Mouse (Mus musculus) left cerebral cortex, adult 18-20 months (tissue): ENCODE measurements at regions not wholly inside any gene's neighbourhood (a gene's known extent, or its start where the extent isn't known, plus 50 kb on each side); places are given as distances from the start of the nearest gene placed in this dataset.

Experiments used
- DNase-seq, 2 experiments: peaks; one replicate each; pipeline ENCODE4 v3.0.0; 2021 to 2022; ENCODE audit warnings: low spot score in 2 of 2, mixed read lengths in 1 of 2

DNA sequence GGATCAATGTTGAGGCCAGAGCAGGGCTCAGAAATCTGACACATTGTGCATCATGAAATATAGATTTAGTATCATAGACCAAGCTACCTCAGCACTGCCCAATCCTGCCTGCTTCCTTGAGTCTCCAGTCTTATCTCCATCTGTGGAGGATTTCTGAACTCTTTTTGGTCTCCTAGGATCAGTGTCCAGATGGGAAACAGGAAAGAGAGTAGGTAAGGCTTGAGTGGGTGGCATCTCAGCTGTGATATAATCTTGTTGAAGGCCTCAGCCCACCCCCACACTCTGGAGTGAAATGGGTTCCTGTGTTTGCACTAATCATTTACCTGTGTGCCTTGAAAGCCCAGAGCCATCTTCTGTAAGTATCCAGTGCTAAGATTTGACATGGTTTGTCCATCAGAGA, 74.3 kb upstream of the Aff3 start:
- DNase-seq: no peak

DNA sequence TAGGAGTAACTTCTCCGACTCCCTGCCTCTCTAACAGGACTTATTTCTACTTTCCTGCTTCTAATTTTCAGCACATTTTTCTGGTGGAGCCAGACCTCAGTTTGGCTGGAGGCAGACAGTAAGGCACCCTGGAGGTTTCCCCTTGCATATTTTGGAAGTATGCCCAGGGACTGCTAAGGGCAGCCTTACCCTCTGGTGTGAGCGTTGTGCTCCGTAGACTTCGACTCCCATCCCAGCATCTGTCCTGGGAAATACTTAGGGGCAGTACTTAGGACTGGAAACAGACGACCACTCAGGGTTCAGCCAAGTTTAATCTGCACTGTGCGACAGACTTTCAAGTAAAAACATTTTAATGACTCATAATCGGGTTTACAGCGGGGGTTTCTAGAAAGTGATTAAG, 71.0 kb upstream of the Aff3 start:
- DNase-seq: no peak

DNA sequence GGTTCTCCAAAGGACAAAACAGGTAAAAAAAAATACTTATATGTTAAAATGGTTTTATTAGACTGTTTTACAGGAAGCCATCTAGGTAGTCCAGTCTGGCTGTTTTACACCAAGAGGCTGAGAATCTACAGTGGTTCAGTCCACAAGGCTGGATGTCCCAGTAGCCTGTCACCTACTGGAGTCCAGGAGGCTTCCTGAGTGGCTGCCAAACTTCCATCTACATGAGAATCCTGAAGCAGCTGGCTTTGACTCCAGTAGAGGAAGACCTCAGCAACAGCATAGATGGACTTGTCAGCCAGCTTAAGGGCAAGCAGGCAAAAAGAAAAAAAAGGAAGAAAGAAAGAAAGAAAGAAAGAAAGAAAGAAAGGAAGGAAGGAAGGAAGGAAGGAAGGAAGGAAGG, 68.4 kb upstream of the Aff3 start:
- DNase-seq: no peak

DNA sequence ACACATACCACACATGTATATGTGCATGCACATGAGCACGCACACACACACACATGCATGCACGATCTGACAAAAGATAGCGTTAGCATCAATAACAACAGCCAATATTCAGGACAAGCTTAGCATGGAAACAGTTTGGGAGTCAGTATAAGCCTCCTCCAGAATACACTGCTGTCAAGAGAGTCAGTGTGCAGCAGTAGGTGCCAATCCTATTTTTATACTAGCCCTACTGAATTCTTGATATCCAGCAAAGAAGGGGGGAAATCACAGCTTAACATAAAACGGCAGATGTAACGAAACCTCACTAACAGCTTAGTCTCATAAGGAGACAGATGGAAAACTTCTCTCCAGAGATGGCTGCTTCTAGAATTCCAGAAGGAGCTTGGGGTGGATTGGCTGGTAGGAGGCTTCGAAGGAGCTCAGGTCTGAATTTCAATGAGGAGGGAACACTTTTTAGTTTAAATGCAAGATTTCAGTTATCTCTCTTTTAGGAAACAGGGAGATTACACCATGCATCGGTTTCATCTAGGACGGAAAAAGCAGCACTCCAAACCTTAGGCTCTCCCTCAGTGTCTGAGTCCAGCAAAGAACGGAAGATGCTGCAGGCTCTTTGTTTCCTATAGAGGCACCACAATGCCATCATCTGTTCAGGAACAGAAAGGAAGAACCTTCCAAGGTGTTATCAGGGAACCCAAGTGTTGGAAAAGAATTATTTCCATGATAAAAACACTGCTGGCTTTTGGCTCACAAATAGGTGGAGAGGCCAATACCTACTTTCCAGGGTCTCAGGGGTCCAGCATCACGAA, 65.4 kb upstream of the Aff3 start:
- peak in 1 of 2 experiments; percentile 18 for DNase-seq

DNA sequence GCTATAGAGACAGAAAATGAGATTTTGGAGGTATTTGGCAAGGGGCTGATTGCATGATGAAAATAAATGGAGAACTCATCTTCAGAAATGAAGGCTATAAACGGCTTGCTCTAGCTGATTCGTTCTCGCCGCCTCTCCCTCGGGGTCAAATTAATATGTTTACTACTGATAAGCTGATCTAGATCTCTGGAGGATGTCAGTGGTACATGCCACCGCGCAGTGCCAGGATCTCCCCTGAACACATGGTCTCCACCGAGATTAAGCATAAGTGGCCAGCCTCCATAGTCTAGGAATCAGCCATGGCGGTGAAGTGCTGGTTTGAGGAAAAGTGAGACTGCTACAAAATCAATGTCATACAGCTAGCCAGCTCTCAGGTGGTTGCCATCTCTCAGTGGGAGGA, 61.0 kb upstream of the Aff3 start:
- no peak for DNase-seq

DNA sequence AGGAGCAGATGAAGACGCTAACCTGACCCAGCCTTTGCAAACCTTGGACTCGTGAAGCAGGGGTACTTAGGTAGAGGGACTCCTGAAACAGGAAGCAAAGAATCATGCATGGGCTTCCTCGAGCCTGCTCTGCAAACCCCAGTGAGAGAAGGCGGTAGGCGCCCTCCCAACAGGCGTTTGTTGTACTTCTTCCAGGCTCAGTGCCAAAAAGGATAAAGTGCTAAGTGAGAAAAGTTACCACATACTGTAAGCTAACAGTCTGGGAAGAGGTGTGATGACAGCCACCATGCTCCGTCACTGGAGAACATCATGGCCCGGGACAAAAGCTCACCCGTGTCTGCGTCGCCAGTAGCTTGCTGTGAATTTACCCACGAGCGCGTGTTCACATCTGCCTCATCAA, 59.9 kb upstream of the Aff3 start:
- DNase-seq: no peak

DNA sequence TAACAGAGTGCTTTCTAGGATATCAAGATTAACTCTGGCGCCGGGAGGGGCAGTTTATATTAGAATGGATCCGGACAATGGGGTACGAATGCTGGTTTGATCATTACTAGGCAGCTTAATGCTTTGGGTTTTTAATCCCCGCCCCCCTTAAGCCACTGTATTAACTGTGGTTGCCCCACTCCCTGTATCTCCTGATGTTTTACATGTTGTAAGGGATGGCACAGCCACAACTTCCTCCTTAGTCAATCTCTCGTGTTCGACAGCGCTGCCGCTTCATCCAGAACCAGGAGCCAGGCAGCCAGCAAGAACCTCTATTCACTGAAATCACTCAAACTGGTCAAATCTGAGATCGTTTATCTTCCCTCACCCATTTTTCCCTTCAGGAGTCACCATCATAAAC, 57.4 kb upstream of the Aff3 start:
- DNase-seq: no peak

DNA sequence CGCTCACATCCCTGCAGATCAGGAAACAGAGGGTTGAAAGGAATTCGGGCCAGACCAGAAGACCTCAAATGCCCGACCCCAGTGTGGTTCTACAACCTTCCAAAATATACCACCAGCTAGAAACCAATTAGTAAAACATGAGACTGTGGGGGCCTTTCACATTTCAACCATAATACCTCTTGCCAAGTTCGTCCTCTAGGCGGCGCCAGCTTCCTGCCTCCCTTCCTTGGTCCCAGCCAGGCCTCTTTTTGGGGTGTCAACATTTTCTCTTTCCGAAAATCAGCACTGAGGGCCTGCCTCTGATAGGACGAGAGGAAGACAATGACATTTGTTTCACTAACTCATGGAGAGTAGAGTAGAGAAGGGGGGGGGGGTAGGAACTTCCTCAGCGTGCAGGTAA, 55.5 kb upstream of the Aff3 start:
- DNase-seq: no peak

DNA sequence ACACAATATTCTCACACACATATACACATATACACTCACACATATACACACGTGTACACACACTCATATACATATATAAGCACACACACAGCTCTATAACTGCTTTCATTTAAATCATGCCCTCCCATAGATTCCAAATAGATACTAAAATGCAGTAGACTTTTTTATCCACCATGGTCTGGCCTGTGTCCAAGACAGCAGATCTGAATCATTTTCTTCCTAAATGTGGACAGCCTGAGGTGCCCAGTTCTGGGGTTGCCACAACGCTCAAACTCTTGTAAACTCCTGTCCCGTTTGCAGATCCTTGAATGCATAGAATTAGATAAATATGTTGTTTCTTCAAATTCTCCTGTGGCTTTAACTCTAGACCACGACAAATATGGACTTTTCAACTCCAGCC, 50.9 kb upstream of the Aff3 start:
- no peak for DNase-seq
